Mouse (Mus musculus) forebrain, embryonic 13.5 days (tissue): Measurements from ENCODE around the gene Ankrd12. TPM values are rescaled to one million over a fixed set of nuclear protein-coding genes. Genes with fewer than 3 reads are reported as not detected.
"Not testable (repeated sequence)": the region's sequence is repeated elsewhere in the genome, so short reads cannot be mapped to it uniquely, and the experiment has no call there.

Experiments used
- ATAC-seq: fragments of 200-750 bp; cut with Nextera tagmentation; 2 replicates; pipeline ENCODE4 v1.8.0; 2017
- H3K27ac ChIP-seq: fragments of 300-500 bp; sonication (generic); 2 replicates; pipeline ENCODE4 v1.5.1; 2015; ENCODE audit warnings: inconsistent platforms, mild to moderate bottlenecking, moderate library complexity
- H3K27me3 ChIP-seq: fragments of 300-500 bp; sonication (generic); 2 replicates; pipeline ENCODE4 v1.6.1; 2015; ENCODE audit warnings: mild to moderate bottlenecking, inconsistent platforms
- H3K36me3 ChIP-seq: fragments of 300-500 bp; sonication (generic); 2 replicates; pipeline ENCODE4 v1.6.1; 2015; ENCODE audit warnings: mild to moderate bottlenecking, inconsistent platforms; ENCODE audit not compliant: poor library complexity, severe bottlenecking
- H3K4me1 ChIP-seq: fragments of 300-500 bp; sonication (generic); 2 replicates; pipeline ENCODE4 v1.6.1; 2015; ENCODE audit warnings: inconsistent platforms
- H3K4me2 ChIP-seq: fragments of 300-500 bp; sonication (generic); 2 replicates; pipeline ENCODE4 v1.6.1; 2015; ENCODE audit warnings: inconsistent platforms, mild to moderate bottlenecking, moderate library complexity
- H3K4me3 ChIP-seq: fragments of 300-500 bp; sonication (generic); 2 replicates; pipeline ENCODE4 v1.5.1; 2015; ENCODE audit warnings: mild to moderate bottlenecking, inconsistent platforms
- H3K9ac ChIP-seq: fragments of 300-500 bp; sonication (generic); 2 replicates; pipeline ENCODE4 v1.6.1; 2015; ENCODE audit warnings: mild to moderate bottlenecking, inconsistent platforms
- H3K9me3 ChIP-seq: fragments of 300-500 bp; sonication (generic); replicated peaks from 2 replicates; pipeline ENCODE4 v1.6.1; 2016; ENCODE audit warnings: inconsistent platforms
- WGBS: fragments of 180-500 bp; shearing (Covaris S2); methylation state at CpG from one replicate; pipeline ENCODE4 v1.1.7; 2015; 5-methylcytosine and 5-hydroxymethylcytosine counted together
- polyA plus RNA-seq: library from polyadenylated mRNA; unstranded; fragments of >200 nt; fragmentation: Nextera tagmentation; extraction: Ambion mirVana; gene quantifications from 2 replicates; pipeline ENCODE4 v1.2.1, GENCODE M21; 2015

The Ankrd12 gene
- polyA plus RNA-seq, 1 experiment from 2014 or later = 77.4 TPM

DNA sequence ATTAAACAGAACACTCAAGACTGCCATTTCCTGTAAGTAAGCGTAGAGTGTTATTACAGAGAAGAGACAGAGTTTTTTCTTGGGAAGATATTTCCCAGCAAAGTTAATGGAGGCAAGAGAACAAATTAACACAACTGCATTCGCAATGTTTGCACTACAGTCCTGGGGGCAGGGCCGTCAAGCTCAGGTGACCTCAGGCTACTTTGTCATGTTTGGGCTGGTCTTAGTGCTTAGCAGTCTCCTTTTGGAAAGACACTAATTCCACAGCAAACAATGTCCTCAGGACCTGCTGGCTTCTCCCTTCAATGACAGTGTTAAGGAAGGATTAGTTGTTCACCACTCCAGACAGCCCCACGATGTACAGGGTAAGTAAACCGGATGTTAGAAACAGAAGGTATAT, 35.9 kb downstream of the Ankrd12 start:
- Histone ChIP-seq H3K27me3 (no peaks in the 10 kb centered on the region), H3K4me3 (no peak overlapping the region), H3K27ac (no peak overlapping the region), H3K9ac (no peak overlapping the region), H3K4me2 (no peak overlapping the region), H3K4me1 (no peaks in the 10 kb centered on the region), H3K9me3 (no peaks in the 10 kb centered on the region), H3K36me3 (peaks cover 10% of the 10 kb centered on the region)
- 93% methylated on average over 5 of the region's 5 CpGs for WGBS
- no peak for ATAC-seq

- Histone ChIP-seq H3K4me3 (no peak overlapping the region), H3K36me3 (peaks cover 9% of the 10 kb centered on the region), H3K9me3 (no peaks in the 10 kb centered on the region), H3K4me1 (no peaks in the 10 kb centered on the region), H3K27me3 (no peaks in the 10 kb centered on the region), H3K9ac (no peak overlapping the region), H3K27ac (no peak overlapping the region), H3K4me2 (no peak overlapping the region)
- WGBS = 90% methylated on average over 5 of the region's 5 CpGs
- no peak for ATAC-seq
These were observed 43.6 kb downstream of the Ankrd12 start for GRCm38 (mm10) chr17:66033239-66033638.

GRCm38 (mm10) chr17:66031991-66032390, 44.9 kb downstream of the Ankrd12 start:
- no peak overlapping the region for H3K27ac ChIP-seq
- no peak overlapping the region for H3K4me3 ChIP-seq
- no peaks in the 10 kb centered on the region for H3K9me3 ChIP-seq
- no peak overlapping the region for H3K9ac ChIP-seq
- WGBS = 95% methylated on average over 5 of the region's 5 CpGs
- H3K4me2 ChIP-seq = no peak overlapping the region
- no peak for ATAC-seq
- H3K27me3 ChIP-seq = no peaks in the 10 kb centered on the region
- no peaks in the 10 kb centered on the region for H3K4me1 ChIP-seq
- peaks cover 13% of the 10 kb centered on the region for H3K36me3 ChIP-seq

DNA sequence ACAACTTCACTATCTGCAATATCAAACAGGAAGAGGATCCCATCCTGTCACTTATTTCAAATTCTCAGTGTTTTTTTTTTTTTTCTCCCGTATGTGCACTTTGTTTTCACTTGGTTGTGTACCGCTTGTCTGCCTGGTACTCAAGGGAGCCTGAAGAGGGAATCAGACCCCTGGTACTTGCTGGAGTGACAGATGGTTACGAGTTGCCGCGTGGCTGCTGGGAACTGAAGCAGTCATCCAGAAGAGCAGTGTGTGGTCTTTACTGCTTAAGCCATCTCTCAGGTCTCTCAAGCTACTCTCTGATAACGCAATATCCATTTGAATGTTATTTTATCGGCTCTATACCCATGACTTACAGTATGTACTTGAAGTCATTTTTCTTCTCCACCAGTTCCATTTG, 52.7 kb downstream of the Ankrd12 start:
- Histone ChIP-seq H3K27ac (no peak overlapping the region), H3K4me3 (no peak overlapping the region), H3K4me2 (no peak overlapping the region), H3K9ac (no peak overlapping the region), H3K9me3 (no peaks in the 10 kb centered on the region), H3K4me1 (no peaks in the 10 kb centered on the region), H3K27me3 (no peaks in the 10 kb centered on the region), H3K36me3 (peaks cover 38% of the 10 kb centered on the region)
- WGBS = 92% methylated on average over 7 of the region's 7 CpGs
- no peak for ATAC-seq

DNA sequence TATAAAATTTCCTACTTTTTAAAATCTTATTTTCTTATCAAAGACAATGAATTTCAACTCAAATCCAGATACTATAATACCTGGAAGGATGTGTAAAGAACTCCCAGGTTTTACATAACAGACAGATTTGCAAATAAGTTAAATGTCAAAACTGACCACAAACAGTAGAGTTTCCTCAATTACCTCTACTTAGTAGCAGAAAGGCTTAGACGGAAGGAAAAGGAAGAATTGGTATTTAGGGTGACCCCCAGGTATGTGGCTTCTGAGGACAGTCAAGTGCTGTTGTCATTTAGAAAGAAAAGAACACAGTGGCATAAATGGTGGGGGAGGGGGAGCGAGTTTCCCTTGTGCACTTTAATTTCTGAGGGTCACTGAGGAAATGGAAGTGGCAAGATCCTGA, 65.1 kb downstream of the Ankrd12 start:
- H3K27me3 ChIP-seq = no peaks in the 10 kb centered on the region
- no peak for ATAC-seq
- H3K4me2 ChIP-seq = no peak overlapping the region
- no peak overlapping the region for H3K4me3 ChIP-seq
- no peaks in the 10 kb centered on the region for H3K9me3 ChIP-seq
- WGBS = 80% methylated on average over 2 of the region's 2 CpGs
- H3K27ac ChIP-seq = no peak overlapping the region
- H3K9ac ChIP-seq = no peak overlapping the region
- no peaks in the 10 kb centered on the region for H3K4me1 ChIP-seq
- peaks cover 6% of the 10 kb centered on the region; the same call in 1 of the 2 replicates for H3K36me3 ChIP-seq

- WGBS = 86% methylated on average over 5 of the region's 5 CpGs
- ATAC-seq = no peak
These were observed 69.0 kb downstream of the Ankrd12 start for GRCm38 (mm10) chr17:66007892-66008291.

DNA sequence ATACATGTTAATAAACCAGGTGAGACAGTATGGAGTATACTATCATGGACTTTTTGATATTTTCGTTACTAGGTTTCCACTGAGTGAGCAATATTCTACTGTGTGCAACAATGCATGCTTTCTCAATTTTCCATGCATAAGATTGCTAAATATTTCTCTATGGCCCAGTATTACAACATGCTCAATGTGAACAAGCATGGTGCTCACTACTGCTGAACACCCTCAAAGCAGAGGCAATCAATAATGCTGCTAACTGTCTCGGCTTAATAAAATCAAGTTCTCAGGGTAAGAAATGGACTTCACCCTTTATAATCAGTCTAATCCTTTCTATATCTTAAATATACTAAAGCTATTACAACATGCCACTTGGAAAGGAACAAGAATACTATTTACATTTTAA, 69.4 kb downstream of the Ankrd12 start:
- no peak overlapping the region for H3K27ac ChIP-seq
- H3K4me2 ChIP-seq = no peak overlapping the region
- no peaks in the 10 kb centered on the region for H3K4me1 ChIP-seq
- H3K36me3 ChIP-seq = peaks cover 6% of the 10 kb centered on the region; the same call in 1 of the 2 replicates
- no peaks in the 10 kb centered on the region for H3K9me3 ChIP-seq
- no peak overlapping the region for H3K4me3 ChIP-seq
- H3K27me3 ChIP-seq = no peaks in the 10 kb centered on the region
- H3K9ac ChIP-seq = no peak overlapping the region
- no peak for ATAC-seq
- WGBS = 92% methylated on average over 2 of the region's 2 CpGs

More at GRCm38 (mm10) chr17:66007892-66008291, 69.0 kb downstream of the Ankrd12 start:
- Histone ChIP-seq H3K36me3 (peaks cover 6% of the 10 kb centered on the region; the same call in 1 of the 2 replicates), H3K27ac (no peak overlapping the region), H3K4me1 (no peaks in the 10 kb centered on the region), H3K9me3 (no peaks in the 10 kb centered on the region), H3K4me3 (no peak overlapping the region), H3K9ac (no peak overlapping the region), H3K27me3 (no peaks in the 10 kb centered on the region), H3K4me2 (no peak overlapping the region)

GRCm38 (mm10) chr17:65988151-65988820, 88.6 kb downstream of the Ankrd12 start:
- 91% methylated on average over 3 of the region's 3 CpGs for WGBS
- Histone ChIP-seq H3K4me2 (no peak overlapping the region), H3K4me3 (no peak overlapping the region), H3K36me3 (peaks cover 15% of the 10 kb centered on the region; the same call in 1 of the 2 replicates), H3K9ac (no peak overlapping the region), H3K4me1 (no peaks in the 10 kb centered on the region), H3K27me3 (no peaks in the 10 kb centered on the region), H3K9me3 (no peaks in the 10 kb centered on the region), H3K27ac (no peak overlapping the region)
- no peak for ATAC-seq

- not testable (repeated sequence) for H3K4me3 ChIP-seq, ATAC-seq, H3K4me1 ChIP-seq, H3K27me3 ChIP-seq, H3K9me3 ChIP-seq, H3K9ac ChIP-seq, H3K4me2 ChIP-seq, H3K27ac ChIP-seq
- peaks cover 24% of the 10 kb centered on the region for H3K36me3 ChIP-seq
These were observed 100.2 kb downstream of the Ankrd12 start for GRCm38 (mm10) chr17:65976720-65977119.

GRCm38 (mm10) chr17:65967751-65968150, 109.1 kb downstream of the Ankrd12 start:
- Histone ChIP-seq H3K4me2 (no peak overlapping the region), H3K9ac (no peak overlapping the region), H3K27me3 (no peaks in the 10 kb centered on the region), H3K9me3 (no peaks in the 10 kb centered on the region), H3K27ac (no peak overlapping the region), H3K4me3 (no peak overlapping the region), H3K4me1 (no peaks in the 10 kb centered on the region), H3K36me3 (peaks cover 4% of the 10 kb centered on the region; the same call in 1 of the 2 replicates)
- WGBS = 64% methylated on average over 11 of the region's 11 CpGs
- ATAC-seq = no peak

- H3K9me3 ChIP-seq = no peaks in the 10 kb centered on the region
- H3K4me1 ChIP-seq = no peaks in the 10 kb centered on the region
- 93% methylated on average over 2 of the region's 2 CpGs for WGBS
- no peak overlapping the region for H3K4me3 ChIP-seq
- H3K9ac ChIP-seq = no peak overlapping the region
- H3K27me3 ChIP-seq = no peaks in the 10 kb centered on the region
- no peak overlapping the region for H3K4me2 ChIP-seq
- H3K27ac ChIP-seq = no peak overlapping the region
- no peaks in the 10 kb centered on the region for H3K36me3 ChIP-seq
- no peak for ATAC-seq
These were observed 114.6 kb downstream of the Ankrd12 start for GRCm38 (mm10) chr17:65962263-65962662.

GRCm38 (mm10) chr17:65961606-65962136, 115.2 kb downstream of the Ankrd12 start:
- H3K27me3 ChIP-seq = no peaks in the 10 kb centered on the region
- H3K4me2 ChIP-seq = no peak overlapping the region
- no peak overlapping the region for H3K27ac ChIP-seq
- ATAC-seq = peak; percentile 55
- no peak overlapping the region for H3K4me3 ChIP-seq
- no peaks in the 10 kb centered on the region for H3K36me3 ChIP-seq
- no peaks in the 10 kb centered on the region for H3K9me3 ChIP-seq
- WGBS = 88% methylated on average over 2 of the region's 2 CpGs
- no peaks in the 10 kb centered on the region for H3K4me1 ChIP-seq
- H3K9ac ChIP-seq = no peak overlapping the region

GRCm38 (mm10) chr17:65959011-65959410, 117.9 kb downstream of the Ankrd12 start:
- no peak overlapping the region for H3K9ac ChIP-seq
- no peak overlapping the region for H3K4me3 ChIP-seq
- H3K4me1 ChIP-seq = no peaks in the 10 kb centered on the region
- H3K27ac ChIP-seq = no peak overlapping the region
- no peaks in the 10 kb centered on the region for H3K36me3 ChIP-seq
- WGBS = 89% methylated on average over 3 of the region's 3 CpGs
- H3K4me2 ChIP-seq = no peak overlapping the region
- no peaks in the 10 kb centered on the region for H3K9me3 ChIP-seq
- no peaks in the 10 kb centered on the region for H3K27me3 ChIP-seq
- ATAC-seq = no peak
